Mouse (Mus musculus) adrenal gland, postnatal 10 days (tissue): ENCODE data around the gene Pum2. TPM values are rescaled to one million over a fixed set of nuclear protein-coding genes. Genes with fewer than 3 reads are reported as not detected.
A peak's percentile ranks its signal among the peaks of the same experiment; 100 is the strongest.

Source experiments
- DNase-seq: peaks from one replicate; pipeline ENCODE4 v3.0.0; 2021; ENCODE audit warnings: mixed read lengths
- total RNA-seq, 2 experiments: library from RNA; stranded (reverse); gene quantifications; 2 replicates each; pipeline ENCODE4 v1.2.3; 2021

Gene Pum2
- total RNA-seq, 2 experiments from 2014 or later, result 131 to 150 TPM

GRCm38 (mm10) chr12:8759779-8760178 lies 85.8 kb downstream of the Pum2 start:
- no peak for DNase-seq

DNA sequence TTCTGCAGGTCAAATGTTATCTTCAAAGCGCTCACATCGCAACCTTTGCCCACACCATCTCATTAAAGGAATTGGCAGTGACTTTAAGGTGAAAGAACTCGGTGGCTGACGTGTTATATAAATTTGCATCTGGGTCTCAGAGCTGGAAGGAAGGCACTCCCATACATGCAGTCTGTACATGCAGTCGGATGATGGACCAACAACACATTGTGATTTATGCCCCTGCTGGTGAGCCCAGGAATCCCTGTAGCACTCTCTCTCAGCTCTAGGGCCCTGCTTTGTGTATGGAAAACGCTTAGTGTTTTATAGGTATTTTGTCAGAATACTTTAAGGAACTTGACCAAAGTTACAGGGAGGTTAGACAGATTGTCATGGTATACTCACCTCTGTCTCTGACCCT lies 86.6 kb downstream of the Pum2 start:
- no peak for DNase-seq

GRCm38 (mm10) chr12:8761058-8761457 lies 87.1 kb downstream of the Pum2 start:
- no peak for DNase-seq

DNA sequence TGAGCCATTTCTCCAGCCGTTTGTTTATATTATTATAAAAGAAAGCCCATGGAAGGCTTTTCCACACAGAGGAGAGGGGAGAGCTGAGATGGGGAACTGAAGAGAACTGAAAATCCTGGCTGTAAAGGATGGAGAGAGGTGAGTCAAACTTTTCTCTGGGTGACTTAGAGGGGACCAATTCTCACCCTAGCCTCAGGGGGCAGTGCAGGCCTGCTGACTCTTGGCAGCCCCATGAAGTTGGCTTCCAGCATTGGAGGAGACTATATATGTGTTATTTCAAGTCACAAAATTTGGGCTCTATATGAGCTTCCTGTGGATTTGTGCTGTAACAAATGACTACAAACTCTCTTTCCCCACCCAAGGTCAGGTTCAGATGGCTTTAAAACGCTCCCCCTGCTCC lies 88.7 kb downstream of the Pum2 start:
- DNase-seq, result no peak

- DNase-seq, result no peak
These were observed 90.4 kb downstream of the Pum2 start for GRCm38 (mm10) chr12:8764221-8764930.

GRCm38 (mm10) chr12:8770946-8771843 lies 97.3 kb downstream of the Pum2 start, which contains the start of gene Sdc1:
Sdc1 (plus strand) TSS chr12:8771323.
- DNase-seq, result peak; percentile 91

GRCm38 (mm10) chr12:8771844-8772380 lies 98.0 kb downstream of the Pum2 start:
- peak; percentile 51 for DNase-seq

DNA sequence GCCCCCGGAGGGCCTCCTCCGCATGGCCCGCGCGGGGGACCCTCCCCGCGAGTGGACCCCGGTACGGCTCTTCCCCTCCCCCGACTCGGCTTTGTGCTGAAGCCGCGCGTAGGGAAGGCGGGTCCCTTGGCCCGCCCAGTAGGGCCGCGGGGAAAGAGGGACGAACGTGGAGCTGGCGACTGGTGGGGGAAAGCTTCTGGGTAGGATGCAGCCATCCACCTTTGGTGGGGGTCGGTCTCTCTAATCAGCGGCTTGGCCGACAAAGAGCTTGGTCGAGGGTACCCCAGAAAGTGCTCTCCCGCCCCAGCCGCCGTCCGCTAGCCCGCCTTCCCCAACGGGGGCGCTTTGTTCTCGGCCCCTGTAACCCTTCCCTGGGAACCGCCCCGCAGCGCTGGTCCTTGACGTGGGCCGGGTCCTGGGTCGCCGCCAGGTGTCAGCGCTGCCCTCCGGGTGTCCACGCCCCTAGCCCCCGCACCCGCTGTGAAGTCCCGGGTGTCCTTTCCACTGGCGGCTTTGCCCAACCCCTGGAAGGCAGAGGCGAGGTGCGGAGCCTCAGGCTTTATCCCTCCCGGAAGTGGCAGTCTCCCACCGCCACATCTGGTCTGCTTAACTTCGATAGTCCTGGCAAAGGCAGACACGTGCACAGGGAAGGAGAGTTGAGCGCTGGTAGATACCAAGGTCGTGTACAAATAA lies 98.7 kb downstream of the Pum2 start:
- DNase-seq, result peak; percentile 66

DNA sequence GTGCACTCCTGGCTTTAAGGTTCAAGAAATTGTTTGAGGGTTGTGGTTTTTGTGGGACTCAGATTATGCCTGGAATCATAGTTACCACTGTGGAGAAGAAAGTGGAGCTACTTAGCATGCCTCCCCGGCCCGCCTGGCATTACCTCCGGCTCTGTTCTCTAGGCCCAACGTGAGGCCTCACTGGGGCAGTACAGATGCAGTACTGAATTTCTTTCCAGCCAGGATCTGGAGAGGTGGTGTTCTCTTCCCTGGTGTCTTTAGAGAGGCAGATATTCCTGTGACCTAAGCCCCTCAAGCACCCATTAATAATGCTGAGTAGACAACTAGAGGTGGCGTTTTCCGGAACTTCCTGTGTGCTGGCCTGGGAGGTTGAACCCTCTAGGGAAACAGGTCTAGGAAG lies 99.4 kb downstream of the Pum2 start:
- no peak for DNase-seq

DNA sequence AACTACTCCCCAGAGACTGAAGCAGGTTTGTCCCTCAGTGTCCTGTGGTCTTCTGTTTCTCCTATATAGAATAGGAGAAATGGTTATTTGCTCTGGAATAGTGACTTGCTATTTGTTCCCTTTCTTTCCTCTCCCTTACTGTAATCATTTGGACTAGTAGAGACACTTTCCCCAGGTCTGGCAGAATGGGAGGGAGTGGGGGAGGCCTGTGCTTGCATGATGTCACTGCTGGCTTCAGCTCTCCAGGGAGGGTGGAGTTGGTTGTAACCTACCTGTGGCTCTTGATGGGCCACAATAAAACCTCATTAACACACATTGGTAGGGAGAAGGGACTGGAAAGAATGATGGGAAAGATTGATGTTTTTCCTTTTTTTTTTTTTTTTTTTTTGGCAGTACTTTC lies 100.2 kb downstream of the Pum2 start:
- DNase-seq, result no peak

GRCm38 (mm10) chr12:8776206-8776605 lies 102.3 kb downstream of the Pum2 start:
- DNase-seq, result no peak

DNA sequence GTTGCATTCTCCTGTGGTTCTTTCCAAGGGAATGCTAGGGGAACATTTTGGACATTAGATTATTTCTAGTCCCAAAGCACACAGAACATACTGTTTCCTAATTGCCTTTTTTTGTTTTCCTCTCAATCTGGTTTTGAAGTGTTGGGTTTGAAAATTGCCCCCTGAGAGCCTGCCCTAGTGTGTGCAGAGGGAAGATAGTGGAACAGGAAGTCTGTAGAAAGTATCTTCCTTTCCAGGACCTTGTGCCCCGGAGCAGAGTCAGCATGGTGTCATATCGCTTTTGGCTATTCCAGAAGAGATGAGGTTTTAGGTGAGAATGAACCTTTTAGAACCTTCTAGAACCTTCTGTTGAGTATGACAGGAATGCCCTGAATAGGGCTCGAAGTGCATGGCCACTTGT lies 102.8 kb downstream of the Pum2 start:
- DNase-seq, result no peak

- no peak for DNase-seq
These were observed 104.2 kb downstream of the Pum2 start for GRCm38 (mm10) chr12:8778106-8778505.

DNA sequence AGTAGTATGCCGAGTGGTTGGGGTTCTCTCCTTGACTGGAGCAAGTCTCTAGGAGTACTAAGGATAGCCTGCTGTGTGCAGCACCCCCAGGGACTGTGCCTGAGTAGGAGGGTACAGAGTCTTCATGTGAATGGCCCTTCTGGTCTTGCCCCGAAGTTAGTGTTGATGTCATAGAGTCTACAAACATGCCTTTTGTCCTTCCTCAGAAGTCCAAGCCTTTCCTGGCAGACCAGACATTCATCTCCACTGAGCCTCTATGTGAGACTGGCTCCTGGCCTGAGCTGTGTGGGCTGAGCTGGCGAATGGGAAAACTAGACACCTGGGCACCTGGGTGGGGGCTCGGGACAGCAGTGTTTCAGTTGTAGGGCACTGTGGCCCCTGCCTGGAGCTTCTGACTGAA lies 105.9 kb downstream of the Pum2 start:
- DNase-seq, result no peak

DNA sequence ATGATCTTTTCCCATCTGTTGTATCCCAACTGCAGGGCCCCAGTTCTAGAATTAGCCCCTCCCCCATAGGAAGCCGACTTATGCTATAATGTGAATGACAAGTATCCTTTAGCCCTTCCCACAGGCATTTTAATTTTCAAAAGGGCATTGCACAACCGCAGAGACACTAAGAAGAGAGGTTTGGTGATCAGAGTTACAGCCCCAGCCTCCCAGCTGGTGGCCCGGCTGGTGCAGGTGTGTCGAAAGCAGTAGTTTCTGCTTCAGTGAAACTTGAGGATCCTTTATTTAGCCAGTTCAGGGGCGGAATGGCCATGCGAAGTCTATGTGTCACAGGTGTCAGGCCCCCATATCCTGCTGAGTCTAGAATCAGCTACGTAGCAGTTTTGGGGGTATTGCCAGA lies 107.2 kb downstream of the Pum2 start:
- DNase-seq, result no peak

DNA sequence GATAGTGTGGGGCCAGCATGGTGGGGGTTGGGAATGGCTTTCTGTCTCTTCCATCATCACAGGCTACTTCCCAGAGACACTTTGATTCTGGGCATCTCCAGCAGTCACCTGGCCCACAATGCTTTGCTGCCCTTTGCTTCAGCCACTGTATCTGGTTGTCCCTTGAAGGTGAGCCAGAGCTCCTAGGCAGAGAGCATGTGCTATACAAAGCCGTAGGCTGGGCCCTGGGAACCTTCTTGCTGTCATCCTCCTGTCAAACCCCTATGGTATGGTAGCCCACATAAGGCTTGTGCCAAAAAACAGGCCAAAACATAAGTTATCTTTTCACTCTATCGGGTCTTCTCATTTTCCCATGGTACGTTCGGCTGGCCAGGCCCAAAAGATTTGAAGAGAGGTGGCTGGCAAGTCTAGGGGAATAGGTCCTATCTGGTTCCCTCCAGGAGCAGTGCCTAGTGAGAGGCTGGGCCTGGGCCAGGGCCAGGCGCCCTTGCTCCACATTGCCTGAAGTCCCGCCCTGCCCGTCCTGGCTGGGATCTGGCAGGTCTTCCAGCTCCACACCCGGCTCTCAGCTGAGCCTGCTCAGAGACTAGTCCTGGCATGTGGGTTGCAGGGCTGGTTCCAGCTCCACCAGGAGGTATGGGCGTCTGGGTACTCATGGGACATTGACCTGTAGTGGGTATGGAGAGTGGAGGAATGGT lies 107.9 kb downstream of the Pum2 start:
- DNase-seq, result peak; percentile 85

- DNase-seq, result no peak
These were observed 108.6 kb downstream of the Pum2 start for GRCm38 (mm10) chr12:8782565-8782964.

- no peak for DNase-seq
These were observed 110.3 kb downstream of the Pum2 start for GRCm38 (mm10) chr12:8784189-8784588.

GRCm38 (mm10) chr12:8786476-8786875 lies 112.5 kb downstream of the Pum2 start:
- no peak for DNase-seq

DNA sequence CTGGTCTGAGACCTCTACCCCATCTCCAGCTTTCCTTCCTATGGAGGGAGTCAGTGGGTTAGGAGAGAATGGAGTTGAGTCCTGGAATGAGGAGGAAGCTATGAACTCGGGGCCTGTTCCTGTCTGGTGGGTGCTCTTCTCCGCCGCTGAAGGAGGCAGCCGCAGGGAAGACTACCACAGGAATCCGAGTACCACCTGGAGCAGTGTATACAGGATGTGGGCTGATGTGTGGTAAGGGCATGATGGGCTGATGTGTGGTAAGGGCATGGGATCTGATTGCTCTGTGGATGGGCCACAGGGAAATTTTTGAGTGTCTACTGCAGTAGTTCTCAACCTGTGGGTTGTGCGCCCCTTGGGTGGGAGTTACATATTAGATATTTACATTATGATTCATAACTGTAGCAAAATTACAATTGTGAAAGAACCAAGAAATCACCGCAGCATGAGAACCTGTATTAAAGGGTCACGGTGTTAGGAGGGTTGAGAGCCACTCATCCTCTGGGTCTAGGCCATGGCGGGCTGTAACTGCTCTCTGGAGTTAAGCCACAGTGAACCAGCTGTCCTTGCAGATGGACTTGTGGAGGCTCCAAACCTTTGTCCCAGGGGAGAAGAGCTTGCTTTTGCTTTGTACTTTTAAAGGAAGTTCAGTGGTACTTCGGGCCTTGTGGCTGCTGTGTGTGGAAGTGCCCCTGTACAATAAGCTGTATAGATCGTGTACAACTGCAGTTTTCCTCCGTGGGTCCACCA lies 113.2 kb downstream of the Pum2 start:
- no peak for DNase-seq

GRCm38 (mm10) chr12:8788469-8788868 lies 114.5 kb downstream of the Pum2 start:
- DNase-seq, result no peak
